Mouse (Mus musculus): Measurements from ENCODE around the gene Tph2.

Gene Tph2

GRCm38 (mm10) chr10:115184697-115185096, at the start of gene Tph2:
TSS of gene Tph2 (minus strand) at chr10:115185022.
- peak; percentile 41 for DNase-seq (ENCODE audit: extremely low read depth, low read depth)

- no peak for DNase-seq (ENCODE audit: extremely low read depth, low read depth)
Observed at GRCm38 (mm10) chr10:115233798-115234197, 49.0 kb upstream of the Tph2 start.

DNA sequence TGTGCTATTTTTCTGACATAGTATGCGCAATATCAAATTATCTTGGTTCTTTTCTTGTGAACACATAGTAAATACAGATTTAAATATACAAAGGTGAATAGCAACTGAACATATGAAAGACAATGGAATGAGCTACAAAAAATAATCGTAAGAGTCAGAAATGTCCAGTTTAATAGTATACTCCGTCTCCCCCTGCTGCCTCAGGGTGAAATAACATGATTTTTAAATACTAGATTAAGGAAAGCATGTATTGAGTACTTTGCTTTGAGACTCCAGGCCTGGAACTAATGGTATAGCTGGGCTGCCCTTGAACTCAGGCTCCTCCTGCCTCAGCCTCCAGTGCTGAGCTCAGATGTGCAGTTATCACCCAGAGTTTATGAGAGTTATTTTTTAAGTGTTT, 47.7 kb upstream of the Tph2 start:
- DNase-seq (ENCODE audit: extremely low read depth, low read depth): no peak

GRCm38 (mm10) chr10:115229023-115229422, 44.2 kb upstream of the Tph2 start:
- DNase-seq (ENCODE audit: extremely low read depth, low read depth): no peak

DNA sequence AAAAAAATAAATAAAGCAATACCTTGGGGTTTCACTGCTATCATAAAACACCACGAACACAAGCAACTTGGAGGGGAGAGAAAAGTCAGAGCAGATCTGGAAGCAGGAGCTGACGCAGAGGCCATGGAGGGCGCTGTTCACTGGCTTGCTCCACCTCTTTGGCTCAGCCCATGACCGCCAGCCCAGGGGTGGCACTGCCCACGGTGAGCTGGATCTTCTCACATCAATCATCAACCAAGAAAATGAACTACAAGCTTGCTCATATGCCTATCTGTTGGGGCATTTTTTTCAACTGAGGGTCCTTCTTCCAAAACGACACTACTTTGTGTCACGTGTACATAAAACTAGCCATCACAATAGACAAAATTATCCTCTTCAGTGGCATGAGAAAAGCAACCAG, 41.8 kb upstream of the Tph2 start:
- no peak for DNase-seq (ENCODE audit: extremely low read depth, low read depth)

GRCm38 (mm10) chr10:115223845-115224244, 39.0 kb upstream of the Tph2 start:
- DNase-seq (ENCODE audit: extremely low read depth, low read depth): no peak

DNA sequence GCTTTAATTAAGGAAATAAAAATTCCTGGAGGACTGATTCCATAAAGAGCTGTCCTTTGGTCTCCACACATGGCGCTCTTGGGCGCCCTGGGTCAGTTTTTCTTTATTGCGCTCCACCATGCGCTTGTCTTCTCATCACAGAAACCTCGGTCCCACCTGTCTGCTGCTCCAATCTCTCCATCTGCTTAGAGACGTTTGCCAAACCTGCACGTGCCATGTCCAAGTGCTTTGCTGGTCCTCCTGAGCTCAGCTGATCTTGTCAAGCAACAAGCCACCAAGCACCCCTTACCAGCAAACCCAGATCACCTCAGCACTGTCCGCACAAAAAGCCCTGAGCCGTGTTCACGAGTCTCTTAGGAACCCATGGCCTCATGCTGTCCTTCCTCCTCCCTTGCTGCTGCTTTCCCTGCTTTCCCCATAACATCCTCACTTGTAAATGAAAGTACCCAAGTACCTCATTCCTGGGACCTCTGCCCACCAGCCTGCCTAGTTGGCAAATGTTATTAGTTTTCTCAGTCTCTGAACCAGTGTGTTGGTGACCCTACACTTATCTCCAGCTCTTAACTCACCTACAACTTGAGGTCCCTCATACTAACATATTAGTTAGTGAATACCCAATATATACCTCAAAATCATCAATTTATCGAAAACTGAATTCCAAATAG, 28.2 kb upstream of the Tph2 start:
- no peak for DNase-seq (ENCODE audit: extremely low read depth, low read depth)

DNA sequence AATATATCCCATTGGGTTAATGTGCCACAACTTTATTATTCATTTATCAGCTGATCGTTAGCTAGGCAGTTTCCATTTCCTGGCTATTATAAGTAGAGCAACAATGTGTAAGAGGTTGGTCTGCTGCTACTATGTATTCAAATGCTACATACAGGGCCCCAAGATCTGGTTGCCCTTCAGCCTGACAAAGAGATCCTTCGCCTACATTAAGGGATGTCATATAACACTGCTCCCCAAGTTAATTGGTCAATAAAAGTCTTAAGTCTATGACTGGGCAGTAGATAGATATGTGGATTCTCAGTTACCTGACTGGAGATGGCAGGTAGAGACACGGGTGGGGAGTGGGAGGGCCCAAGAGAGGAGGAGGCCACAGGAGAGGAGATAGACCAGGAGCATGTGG, 21.0 kb upstream of the Tph2 start:
- no peak for DNase-seq (ENCODE audit: extremely low read depth, low read depth)

GRCm38 (mm10) chr10:115205284-115205683, 20.5 kb upstream of the Tph2 start:
- DNase-seq (ENCODE audit: extremely low read depth, low read depth): no peak

- no peak for DNase-seq (ENCODE audit: extremely low read depth, low read depth)
Observed at GRCm38 (mm10) chr10:115191214-115191613, 6.4 kb upstream of the Tph2 start.

GRCm38 (mm10) chr10:115187390-115187789, 2.6 kb upstream of the Tph2 start:
- no peak for DNase-seq (ENCODE audit: extremely low read depth, low read depth)

- DNase-seq (ENCODE audit: extremely low read depth, low read depth): no peak
Observed at GRCm38 (mm10) chr10:115181034-115181433, 3.8 kb downstream of the Tph2 start.

- DNase-seq (ENCODE audit: extremely low read depth, low read depth): peak; percentile 26
Observed at GRCm38 (mm10) chr10:115178019-115178418, 6.8 kb downstream of the Tph2 start.

GRCm38 (mm10) chr10:115175591-115175991, 9.2 kb downstream of the Tph2 start:
- DNase-seq (ENCODE audit: extremely low read depth, low read depth): no peak

- DNase-seq (ENCODE audit: extremely low read depth, low read depth): no peak
Observed at GRCm38 (mm10) chr10:115173336-115173735, 11.5 kb downstream of the Tph2 start.

DNA sequence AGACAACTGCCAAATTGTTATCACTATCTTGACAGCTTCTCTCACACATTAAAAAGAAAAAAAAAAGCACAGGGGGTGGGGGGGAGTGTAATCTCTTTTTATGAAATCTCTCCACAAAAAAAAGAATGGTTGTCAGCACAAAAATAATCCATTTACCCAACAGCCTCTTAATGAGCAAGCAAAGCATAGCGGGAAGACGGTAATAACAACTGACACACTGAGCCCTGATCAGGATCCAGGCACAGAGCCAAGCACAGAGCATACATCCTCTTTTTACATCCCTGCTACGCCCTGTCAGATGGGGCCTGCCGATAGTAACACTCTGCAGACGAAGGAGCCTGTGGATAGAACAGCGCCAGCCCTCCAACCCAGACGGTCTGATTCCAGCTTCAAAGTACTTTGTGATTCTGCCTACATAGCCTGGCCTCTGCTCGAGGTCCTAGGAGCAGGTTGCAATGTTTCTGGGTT, 13.4 kb downstream of the Tph2 start:
- DNase-seq (ENCODE audit: extremely low read depth, low read depth): peak; percentile 95

DNA sequence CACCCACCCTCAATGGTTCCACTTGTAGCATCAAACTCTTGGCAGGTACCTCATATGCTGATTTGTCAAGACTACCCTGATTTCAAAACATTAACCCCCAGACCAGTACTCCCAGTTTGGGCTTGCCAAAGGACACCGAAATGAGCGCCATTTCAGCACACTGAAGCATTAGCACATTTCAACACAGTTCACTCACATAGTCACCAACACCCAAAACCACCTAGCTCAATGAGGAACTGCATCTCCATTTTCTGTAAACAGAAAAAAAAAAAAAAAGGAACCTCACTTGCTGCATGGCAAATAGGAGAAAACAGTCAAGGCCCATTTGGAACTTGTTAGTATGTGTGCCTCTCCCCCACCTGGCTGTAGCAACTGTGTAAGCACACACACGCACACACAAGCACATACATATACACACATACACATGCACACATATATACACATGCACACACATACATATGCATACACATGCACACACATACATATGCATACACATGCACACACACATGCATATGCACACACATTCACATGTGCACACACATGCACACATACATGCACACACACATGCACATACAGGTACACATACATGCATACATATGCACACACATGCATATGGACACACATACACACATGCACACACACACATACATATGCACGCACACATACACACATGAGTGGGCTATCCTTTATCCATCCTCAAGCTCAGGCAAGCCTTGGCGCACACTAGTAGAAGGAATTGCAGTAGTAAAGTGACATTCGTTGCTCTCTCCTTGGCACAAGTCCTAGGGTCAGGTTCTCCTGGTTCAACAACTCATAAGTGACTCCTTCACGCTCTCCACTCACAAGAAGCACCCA, 14.1 kb downstream of the Tph2 start:
- peak; percentile 56 for DNase-seq (ENCODE audit: extremely low read depth, low read depth)

- DNase-seq (ENCODE audit: extremely low read depth, low read depth): no peak
Observed at GRCm38 (mm10) chr10:115169410-115169809, 15.4 kb downstream of the Tph2 start.

DNA sequence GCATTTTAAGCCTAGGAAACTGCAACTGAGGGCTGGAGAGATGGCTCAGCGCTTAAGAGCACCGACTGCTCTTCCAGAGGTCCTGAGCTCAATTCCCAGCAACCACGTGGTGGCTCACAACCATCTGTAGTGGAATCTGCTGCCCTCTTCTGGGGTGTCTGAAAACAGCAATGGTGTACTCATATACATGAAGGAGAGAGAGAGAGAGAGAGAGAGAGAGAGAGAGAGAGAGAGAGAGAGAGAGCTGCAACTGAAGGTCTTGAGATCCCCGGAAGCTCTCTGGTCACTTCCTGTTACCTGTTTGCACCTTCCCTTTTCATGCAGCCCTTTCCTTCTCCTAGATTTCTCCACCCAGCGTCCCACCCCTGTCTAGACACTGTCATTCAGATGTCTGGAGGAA, 24.5 kb downstream of the Tph2 start:
- no peak for DNase-seq (ENCODE audit: extremely low read depth, low read depth)

- no peak for DNase-seq (ENCODE audit: extremely low read depth, low read depth)
Observed at GRCm38 (mm10) chr10:115147308-115147707, 37.5 kb downstream of the Tph2 start.

GRCm38 (mm10) chr10:115146257-115146898, 38.4 kb downstream of the Tph2 start:
- no peak for DNase-seq (ENCODE audit: extremely low read depth, low read depth)

DNA sequence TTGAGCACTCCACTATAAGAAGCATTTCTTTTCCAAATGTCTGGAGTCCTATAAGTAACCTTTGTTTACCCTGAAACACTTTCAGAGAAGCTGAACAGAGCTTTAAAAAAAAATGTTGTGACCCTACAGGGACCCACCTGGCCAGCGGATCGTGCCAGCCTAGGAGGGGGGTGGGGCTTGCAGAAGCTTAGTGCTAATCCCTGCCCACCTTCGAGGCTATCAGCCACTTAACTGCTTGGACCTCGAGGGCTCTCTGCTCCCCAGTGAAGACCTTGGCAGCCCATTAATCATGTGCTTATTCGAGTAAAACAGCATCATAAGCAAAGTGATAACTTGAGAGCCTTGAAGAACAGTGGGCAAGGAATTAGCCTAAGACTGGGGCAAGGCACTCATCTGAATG, 40.3 kb downstream of the Tph2 start:
- DNase-seq (ENCODE audit: extremely low read depth, low read depth): no peak

All from MEL-GATA-1-ER (cell line).